Mouse (Mus musculus) bone marrow, adult 2 months (tissue): ENCODE data around the gene Ift52.

Experiments used
- CTCF ChIP-seq: fragments of 200-500 bp; IDR thresholded peaks from 2 replicates; pipeline ENCODE4 v1.5.1; 2011; ENCODE audit warnings: low read length, control low read depth; ENCODE audit not compliant: control insufficient read depth, insufficient read depth
- POLR2A ChIP-seq: fragments of 200-500 bp; IDR thresholded peaks from 2 replicates; pipeline ENCODE4 v1.6.1; 2011; ENCODE audit warnings: low read depth, mild to moderate bottlenecking, control low read depth, low read length, borderline replicate concordance; ENCODE audit not compliant: control insufficient read depth

DNA sequence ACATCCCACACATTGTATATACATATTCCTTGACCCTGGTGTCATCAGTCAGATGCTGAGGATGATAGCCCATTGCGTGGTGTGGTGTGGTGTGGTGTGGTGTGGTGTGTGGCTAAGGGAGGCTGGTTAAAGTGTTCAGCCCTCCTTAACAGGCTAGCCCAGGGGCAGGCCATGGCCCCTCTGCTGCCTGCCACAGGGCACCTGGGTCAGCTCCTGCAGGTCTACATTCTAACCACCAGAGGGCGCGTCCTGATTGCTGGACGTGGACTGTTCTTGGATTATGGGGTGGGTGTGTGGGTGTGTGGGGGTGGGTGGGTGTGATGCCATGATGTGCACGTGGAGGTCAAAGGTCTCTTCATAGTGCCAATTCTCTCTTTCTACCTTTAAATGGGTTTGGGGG, 48.8 kb upstream of the Ift52 start:
- TF ChIP-seq CTCF (peak; percentile 80), POLR2A (no peak)
